Mouse (Mus musculus) common myeloid progenitor, adult 5-6 weeks (primary cell): ENCODE data around the gene Fhdc1. TPM values are rescaled to one million over a fixed set of nuclear protein-coding genes. Genes with fewer than 3 reads are reported as not detected.

Experiments used
- ATAC-seq: replicated peaks from 2 replicates; pipeline ENCODE4 v1.8.0; 2016; ENCODE audit warnings: low read depth, mild to moderate bottlenecking, moderate TSS enrichment, inconsistent platforms; ENCODE audit not compliant: poor library complexity, severe bottlenecking
- total RNA-seq: library from RNA; stranded (forward); fragments of 200-1000, 187-1606 nt; gene quantifications from 2 replicates; pipeline ENCODE4 v1.2.3, GENCODE M21; 2017

Fhdc1 gene
- 0.64 and 1.0 TPM in 2 replicates for total RNA-seq

DNA sequence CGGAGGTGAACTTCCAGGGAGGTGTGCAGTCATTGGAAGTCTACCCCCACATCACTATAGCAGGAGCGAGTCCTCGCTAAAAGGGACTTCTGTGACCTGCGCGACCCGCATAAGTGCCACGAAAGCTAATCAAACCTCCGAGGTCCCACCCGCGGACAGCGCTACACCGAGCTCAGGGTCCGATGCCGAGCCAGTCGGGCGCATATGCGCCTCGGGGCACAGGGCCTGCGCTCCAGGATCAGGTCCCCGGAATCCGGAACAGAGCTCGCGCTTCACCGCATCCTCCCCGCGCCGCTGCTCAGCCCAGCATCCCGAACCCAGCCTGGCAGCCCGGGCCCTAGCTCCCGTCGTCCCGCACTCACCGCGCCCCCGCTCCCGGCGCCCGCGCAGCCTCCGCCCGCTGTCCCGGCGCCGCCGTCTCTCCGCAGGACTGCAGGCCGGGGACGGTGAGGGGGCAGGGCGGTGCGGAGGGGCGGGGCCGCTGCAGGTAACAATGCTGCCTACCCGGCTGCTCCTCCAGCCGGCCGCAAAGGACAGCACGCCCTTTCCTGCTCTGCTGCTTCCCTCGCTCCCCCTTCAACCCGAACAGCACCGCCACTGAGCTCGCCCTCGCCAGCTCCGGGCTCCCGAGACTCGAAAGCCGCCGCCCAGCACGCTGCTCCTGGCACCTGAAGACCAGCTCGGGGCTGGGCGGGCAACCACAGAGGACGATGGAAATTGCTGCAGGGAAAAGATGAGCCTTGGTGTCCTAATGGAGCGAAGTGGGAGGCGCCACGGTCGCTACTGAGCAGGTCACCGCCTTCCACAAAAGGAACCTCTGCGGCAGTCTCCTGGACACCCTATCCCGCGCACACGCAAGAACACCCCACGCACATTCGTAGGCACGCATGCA is at the start of gene Fhdc1:
Fhdc1 (minus strand) TSS at position 424 of the 892 bp plus-strand sequence.
- ATAC-seq, result peak; percentile 33

DNA sequence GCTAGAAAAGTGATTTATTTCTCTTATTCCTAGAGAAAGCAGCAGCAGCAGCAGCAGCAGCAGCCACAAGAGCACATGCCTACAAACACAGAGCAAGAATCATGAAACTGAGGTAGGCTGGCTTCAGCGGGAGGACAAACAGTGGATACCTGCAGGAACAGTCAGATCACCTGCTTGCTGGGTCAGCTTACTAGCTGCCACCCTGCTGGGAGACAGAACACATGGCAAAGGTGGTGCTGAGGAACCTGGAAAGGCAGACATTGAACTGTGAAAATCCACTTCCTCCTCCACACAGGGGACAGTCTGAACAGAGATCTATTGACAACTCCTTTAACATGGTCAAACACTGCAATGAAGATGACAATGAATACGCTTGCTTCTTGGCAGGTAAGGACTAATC is 48.8 kb upstream of the Fhdc1 start:
- no peak for ATAC-seq

DNA sequence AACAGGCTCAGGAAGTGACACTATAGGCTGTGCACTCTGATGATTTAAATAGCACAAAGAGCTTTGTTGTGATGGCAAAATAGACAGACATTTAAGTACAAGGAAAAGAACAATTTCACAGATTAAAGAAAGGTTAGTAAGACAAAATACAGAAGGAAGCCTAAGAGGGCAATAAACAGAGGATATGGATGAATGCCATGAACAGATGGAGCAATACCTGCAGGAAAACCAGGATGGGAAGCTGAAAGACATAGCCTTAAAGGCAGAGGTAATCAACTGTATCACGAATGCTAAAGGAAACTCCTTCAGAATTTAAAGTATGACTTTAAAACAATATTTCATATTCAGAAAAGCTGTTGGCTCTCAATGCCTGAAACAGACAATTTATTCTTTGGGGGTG is 44.7 kb upstream of the Fhdc1 start:
- ATAC-seq, result no peak

DNA sequence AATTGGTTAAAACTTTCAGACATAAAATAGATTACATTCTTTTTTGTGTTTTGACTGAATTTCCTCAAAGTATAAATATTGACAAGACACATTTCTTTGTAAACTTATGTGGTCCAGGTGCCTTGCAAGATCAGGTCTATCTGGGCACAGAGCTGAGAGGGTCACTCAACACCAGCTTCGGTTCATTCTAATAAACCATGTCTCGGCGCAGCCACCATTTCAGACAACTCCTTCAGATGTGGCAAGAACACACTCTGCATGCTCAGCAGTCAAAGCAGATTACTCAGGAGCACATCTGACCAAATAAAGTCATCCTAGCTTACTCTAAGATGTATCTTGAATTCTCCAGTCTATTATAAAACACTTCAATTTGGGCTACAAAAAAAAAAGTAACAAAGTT is 35.9 kb upstream of the Fhdc1 start:
- no peak for ATAC-seq

DNA sequence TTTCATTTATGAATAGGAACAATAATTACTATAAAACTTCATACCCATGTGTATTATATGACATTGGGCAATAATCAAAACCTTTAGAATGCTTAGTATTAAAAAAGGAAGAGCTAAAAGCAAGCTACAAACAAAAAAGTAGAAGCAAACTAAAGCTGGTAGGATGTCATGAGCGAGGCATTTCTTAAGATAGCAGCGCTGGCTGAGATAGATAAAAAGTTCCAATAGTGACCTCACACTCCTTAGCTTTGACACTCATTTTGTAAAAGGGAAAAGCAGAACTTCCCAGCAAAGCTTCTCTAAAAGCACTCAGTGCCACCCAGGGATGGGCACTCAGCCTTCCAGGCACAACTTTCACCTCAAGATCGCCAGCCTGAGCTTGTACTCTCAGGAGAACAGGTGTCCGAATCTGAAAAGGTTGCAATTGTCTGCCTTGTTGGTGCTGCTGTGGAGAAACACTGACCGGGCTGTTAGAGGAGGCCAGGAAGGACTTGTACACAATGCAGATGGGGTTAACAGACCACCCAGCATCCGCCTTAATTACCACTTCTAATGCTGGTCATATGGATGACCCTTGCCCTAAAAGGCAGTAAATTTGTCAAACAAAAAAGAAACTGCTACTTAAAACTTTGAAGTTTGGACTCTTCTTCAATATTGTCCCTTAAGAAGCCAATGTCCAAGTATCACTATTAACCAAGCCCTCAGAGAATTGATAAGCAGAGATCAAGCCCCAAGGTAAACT is 32.7 kb upstream of the Fhdc1 start:
- no peak for ATAC-seq

DNA sequence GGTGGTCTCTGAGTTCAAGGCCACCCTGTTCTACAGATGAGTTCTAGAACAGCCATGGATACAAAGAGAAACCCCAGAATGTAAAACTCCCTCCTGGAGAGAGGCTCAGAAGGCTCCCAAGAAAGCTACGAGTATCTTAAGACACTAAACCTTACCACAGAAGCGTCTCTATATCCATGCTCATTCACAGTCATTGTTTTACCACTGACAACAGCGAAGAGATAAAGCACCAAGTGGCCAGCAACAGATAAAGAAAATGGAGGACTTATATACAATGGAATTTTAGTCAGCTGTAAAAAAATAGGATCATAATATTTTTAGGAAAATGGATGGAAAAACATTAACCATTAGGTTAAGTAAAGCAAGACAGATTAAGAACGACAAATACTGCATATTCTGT is 25.0 kb upstream of the Fhdc1 start:
- ATAC-seq, result no peak

DNA sequence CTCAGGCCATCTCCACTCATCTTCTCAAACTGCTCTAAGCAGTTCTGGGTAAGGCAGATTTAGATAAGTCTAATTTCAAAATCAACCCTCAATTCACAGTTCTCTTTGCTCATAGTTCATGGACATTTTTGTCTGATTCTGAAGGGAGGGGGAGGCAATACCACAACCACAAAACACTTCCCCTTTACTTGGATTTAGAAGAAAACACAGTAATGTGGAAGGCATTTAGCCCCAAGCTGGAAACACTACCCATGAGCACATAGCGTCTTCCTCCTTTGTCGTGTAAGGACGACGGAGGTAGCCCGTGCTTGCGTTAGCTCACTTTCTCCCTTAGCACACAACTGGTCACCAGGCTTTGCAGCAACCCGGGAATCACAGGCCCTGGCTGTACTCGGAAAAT is 24.1 kb upstream of the Fhdc1 start:
- peak; percentile 97 for ATAC-seq

DNA sequence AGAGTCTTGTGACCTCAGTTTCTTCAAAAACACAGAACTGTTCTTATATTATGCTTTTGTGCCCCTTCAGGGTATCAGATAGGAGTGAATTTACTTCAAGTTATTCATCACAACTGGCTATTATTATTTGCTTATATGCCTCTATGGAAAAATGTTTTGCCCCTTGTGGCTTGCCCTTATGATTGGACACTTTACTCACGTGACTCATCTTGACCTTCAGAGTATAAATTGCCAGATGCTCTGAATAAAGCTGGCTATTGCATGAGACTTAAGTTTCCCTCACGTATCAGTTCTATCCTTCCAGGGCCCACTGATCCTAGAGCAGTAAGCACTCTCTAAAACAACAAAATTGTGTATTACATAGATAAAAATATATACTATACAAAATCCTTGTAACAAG is 21.9 kb upstream of the Fhdc1 start:
- no peak for ATAC-seq

DNA sequence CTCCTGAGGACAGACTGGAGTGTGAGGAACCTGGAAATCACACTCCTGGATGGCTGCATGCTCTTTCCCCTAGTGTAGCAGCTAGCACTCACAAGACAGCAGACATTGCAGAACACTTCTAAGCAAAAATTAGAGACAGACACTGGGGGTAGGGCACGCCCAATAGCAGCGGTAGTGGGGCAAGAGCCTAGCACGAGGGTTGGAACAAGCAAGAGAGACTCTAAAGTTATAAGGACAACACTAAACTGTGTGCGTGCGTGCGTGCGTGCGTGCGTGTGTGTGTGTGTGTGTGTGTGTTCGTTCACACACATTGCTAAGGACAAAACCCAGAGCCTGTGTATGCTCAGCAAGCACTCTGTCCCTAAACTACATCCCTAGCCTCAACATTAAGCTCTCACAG is 20.3 kb upstream of the Fhdc1 start:
- ATAC-seq, result no peak

DNA sequence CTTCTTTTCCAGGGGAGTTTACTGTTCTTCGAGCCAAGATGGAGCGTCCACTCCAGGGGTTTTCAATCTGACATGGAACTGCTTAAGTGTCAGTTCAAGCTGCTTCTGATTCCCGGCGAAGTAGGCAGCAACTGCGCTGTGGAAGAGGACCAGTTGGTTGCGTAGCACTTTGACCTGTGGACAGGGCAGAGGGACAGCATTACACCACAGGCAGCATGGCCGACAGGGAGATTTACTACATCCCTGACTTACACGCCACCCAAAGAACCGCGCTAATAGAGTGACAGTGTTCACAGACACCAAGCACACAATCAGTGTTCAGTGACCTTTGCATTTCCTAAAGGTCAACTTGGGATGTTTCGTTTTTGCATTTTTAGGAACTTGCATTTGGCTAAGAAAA is 17.5 kb upstream of the Fhdc1 start:
- ATAC-seq, result no peak

DNA sequence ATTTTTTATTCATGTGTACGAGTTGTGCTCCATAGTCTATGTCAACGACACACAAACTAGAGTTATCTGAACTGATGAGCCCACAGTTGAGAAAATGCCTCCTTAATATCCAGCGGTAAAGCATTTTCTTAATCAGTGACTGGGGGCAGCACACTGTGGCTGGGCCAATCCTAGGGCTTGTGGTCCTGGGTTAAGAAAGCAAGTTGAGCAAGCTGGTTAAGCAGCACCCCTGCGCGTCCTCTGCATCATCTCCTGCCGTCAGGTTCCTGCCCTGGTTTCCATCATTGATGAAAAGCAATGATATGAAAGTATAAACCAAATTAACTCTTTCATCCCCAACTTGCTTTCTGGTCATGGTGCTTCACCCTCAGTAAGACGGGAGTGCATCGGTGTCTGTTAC is 12.4 kb upstream of the Fhdc1 start:
- 0 out of 2 replicates have a peak, but pooled peaks have one; percentile 27 for ATAC-seq

DNA sequence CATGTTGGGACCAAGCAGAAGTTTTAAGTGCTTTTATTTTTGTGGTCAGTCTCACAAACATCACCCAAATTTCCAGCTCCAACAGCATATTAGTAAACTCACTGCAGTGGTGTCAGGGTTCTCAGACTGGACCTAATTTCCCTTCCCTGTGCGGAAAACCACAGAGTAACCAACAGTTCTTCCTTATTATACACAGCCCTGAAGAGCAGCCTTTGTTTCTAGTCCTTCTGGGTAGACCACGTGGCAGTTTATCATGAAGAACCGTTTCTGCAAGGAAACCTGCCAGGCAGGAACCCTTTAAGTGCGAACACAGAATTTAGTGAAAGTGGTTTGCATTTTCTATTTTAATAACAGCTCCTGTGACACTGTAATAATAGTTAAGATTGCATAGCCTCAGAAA is 11.9 kb upstream of the Fhdc1 start:
- ATAC-seq, result peak; percentile 93

DNA sequence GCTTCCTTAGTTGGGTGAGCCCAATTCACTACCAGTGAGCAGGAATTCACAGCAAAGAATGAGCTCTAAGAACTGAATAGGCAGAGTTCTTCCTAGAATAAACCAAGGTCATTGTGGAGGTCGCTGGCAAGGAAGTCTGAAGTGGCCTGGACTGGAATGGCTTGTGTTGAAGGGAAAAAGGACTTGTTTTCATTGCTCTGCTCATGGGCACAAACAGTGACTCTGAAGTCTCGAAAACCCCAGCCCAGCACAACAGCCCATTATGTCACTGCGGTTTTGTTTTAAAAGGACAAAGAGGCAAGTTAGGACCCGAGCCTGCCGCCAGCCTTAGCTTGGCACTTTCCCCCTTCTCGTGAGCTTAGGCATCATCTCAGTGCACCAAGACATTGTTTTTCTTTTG is 8.5 kb upstream of the Fhdc1 start:
- ATAC-seq, result no peak

DNA sequence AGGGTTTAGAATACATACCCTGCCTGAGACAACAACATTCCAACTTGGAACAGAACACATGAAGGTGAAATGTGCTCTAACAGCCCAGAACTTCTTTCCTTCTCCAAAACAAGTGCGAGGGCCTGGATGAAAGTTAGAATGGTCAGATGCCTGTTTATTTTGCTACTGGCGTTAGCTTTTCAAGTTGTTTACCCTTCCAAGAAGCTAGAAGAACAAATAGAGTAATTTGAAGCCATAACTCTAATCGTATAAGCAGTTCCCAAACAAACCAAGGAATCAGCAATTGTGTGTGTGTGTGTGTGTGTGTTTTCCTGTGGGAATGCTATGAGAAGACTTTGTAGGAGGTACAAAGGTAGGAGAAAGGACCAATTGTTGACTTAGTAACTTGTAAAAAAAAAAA is 4.7 kb upstream of the Fhdc1 start:
- ATAC-seq, result no peak

DNA sequence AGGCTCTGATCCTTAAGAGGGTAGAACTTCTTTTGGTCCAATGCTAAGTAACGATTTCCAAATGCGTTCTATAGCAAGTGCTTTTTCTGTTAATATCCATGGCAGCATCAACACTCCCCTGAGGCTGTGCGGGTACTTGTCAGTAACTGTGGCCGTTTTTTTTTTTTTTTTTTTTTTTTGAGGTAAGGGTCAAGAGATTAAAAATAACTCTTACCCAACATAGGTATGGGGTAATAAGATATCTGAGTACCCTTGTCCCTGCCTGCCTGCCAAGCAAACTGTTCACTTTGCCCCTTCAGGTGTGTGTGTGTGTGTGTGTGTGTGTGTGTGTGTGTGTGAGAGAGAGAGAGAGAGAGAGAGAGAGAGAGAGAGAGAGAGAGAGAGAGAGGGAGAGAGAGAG is 4.1 kb upstream of the Fhdc1 start:
- no peak for ATAC-seq

DNA sequence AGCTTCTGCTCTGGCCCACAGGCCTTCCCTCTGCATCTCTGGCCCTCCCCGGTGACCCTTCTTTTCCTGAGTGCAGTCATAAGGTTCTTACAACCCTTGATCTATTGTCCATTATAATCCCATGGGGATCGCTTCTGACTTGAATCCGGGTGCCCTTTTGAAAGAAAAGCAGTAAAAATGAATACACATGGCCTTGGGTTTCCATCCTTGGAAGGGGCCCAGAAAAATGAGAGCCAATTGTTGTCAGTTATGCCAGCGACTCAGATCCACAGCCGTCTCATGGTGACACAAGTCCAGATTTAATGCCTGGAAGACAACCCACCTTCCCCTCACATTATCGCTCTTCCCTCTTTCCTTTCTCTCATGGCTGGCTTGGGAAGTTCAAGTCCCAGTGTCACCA is 1.9 kb upstream of the Fhdc1 start:
- no peak for ATAC-seq

DNA sequence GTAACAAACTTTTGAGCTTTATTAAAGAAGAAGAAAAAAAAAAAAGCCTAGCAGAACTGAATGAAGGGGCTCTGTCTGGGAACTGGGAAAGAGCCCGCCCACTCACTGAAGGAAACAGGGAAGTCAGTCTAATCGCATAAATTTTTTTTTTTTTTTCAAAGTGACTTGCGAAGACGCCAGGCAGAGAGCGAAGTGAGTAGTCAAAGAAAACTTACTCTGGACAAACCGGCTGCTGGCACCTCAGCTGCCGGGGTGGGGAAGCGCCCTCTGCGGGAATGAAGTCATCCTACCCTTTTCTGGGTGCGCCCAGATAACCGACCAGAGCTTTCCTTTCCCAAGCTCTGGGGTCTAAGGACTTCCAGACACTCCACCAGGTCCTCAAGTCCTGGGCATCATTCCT is 875 bp upstream of the Fhdc1 start:
- peak; percentile 55 for ATAC-seq

DNA sequence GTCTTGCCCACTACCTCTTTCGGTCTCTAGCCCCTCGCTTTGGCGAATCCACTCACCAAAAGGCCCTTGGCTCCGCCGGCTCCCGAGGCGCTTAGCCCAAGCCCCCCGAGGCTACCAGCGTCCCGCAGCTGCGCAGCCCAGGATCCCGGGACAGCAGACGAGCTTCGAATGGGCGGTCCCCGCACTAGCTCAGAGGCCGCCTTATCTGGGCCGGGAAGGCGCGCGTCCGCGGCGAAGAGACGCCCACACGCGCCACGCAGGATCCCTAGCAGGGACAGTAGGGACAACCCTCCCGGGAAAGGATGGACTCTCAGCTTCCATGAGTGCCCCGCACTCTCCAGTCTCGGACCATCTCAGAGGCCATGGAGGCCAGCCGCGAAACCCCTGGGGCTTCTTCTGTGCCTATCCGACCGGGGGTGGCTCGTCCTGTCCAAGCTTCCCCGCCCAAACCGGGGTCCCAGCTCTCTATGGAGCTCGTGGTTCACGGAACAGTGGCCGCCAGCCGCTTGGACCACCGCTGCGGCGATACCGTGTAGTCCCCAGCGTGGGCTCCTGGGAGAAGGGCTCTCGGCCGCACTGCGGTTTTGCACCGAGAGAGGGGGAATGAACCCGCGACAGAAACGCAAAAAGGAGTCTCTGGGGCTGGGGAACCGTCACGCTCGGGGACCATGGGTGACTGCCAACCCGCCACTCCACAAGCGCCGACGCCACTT is 780 bp downstream of the Fhdc1 start:
- ATAC-seq, result peak; percentile 40

DNA sequence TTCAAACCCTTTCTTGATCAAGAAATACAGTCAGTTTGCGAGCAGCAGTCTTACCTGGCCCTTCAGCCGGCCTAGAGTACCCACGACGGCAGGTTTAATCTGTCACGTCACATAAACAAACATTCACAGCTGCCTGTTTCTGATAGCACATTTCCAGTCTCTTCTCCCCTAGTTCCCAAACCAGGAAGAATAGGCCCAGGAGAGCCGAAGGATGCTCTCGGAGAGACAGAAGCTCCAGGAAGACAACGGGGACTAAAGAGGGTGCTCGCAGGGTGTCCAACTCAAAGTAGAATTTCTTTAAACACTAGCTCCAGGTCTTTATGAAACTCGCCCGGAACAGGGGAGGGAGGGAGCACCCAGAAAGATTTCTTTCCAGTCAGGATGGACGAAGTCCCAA is 1.3 kb downstream of the Fhdc1 start:
- ATAC-seq, result no peak

DNA sequence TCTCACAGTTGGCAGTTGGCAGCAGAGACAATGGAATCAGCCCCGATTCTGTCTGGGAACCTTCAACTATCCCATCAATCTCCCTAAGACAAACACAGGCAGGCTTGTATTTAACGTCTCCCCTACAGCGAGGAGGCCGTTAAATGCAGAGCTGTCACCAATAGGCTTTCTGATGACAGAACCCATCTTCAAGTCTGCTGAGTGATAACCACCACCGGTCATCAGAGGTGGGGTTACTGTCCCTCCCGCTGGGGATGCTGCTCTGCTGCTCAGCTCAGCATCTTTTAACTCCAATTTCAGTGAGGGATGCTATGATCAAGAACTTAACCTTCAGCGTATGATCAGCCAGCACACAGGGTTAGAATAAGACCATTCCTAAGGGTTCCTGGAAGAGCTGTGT is 2.0 kb downstream of the Fhdc1 start:
- no peak for ATAC-seq

DNA sequence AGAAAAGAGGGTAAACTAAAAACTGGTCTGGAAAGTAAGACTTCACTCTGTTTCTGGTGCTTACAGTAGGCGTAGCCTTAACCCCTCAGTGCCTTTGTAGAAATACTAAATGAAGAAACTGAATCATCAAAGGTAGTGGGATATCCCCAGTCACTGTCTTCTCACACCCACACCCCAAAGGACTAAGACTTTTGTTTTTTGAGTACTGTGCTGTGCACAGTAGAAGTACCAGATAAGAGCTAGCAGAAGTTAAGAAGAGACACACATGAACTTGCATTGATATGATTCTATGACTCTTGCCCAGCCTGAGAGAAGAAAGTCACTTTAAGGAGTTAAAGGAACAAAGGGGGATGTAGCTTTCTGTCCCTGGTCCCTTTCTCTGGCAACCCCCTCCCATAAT is 2.7 kb downstream of the Fhdc1 start:
- ATAC-seq, result no peak
